Comparison of ENCODE assay signal across 8 mouse cellular contexts in genomic region chr4:155775855-155776254, GRCm38 (mm10). TPM values are rescaled to one million over a fixed set of nuclear protein-coding genes. Genes with fewer than 3 reads are reported as not detected.
A peak's percentile ranks its signal among the peaks of the same experiment; 100 is the strongest.
DNase-seq lines count a peak whose midpoint lies in the region; ATAC-seq and TF ChIP-seq lines count a peak whose summit lies in the region.

No protein-coding gene starts in this region.

- 0 out of 2 replicates have a peak overlapping the region, but pooled peaks have one; percentile 72 for H3K27ac ChIP-seq in forebrain, embryonic 10.5 days
- no peak overlapping the region for H3K27ac ChIP-seq in forebrain, embryonic 14.5 days (ENCODE audit: low read depth, low read length)
- H3K27ac ChIP-seq in spleen, adult 2 months (ENCODE audit: insufficient read depth, low read length) = peak overlapping the region; percentile 9
- H3K27ac ChIP-seq in kidney, adult 2 months (ENCODE audit: insufficient read depth, low read depth, low read length) = peak overlapping the region; percentile 42

- TF ChIP-seq POLR2A in spleen, adult 2 months (IDR thresholded peaks at IDR 0.05; ENCODE audit: low read depth, low read length) = no peak
- no peak for TF ChIP-seq POLR2A in kidney, adult 2 months (IDR thresholded peaks at IDR 0.05; ENCODE audit: low read depth, low read length)

- H3K36me3 ChIP-seq in forebrain, embryonic 10.5 days (replicated peaks) = no peaks in the 10 kb centered on the region
- no peaks in the 10 kb centered on the region for H3K36me3 ChIP-seq in forebrain, embryonic 14.5 days (ENCODE audit: control insufficient read depth, insufficient read depth, low read length)
- H3K36me3 ChIP-seq in spleen, adult 2 months (ENCODE audit: control insufficient read depth, insufficient read depth, low read length) = no peaks in the 10 kb centered on the region
- H3K36me3 ChIP-seq in kidney, adult 2 months (ENCODE audit: control insufficient read depth, insufficient read depth, low read length) = no peaks in the 10 kb centered on the region

- DNase-seq in forebrain, embryonic 10.5 days (ENCODE audit: extremely low spot score, low spot score) = no peak
- no peak for DNase-seq in forebrain, embryonic 14.5 days (ENCODE audit: low spot score)
- no peak for DNase-seq in spleen, adult 2 months (ENCODE audit: low read depth in 1 of 2, low spot score in 2 of 2)
- DNase-seq in spleen, postnatal 10 days (ENCODE audit: low spot score in 2 of 2) = no peak
- peak; percentile 70 for DNase-seq in kidney, adult 2 months
- DNase-seq in testis, postnatal 10 days (ENCODE audit: low spot score) = peak; percentile 87
- no peak for DNase-seq in thymus, postnatal 0 days (ENCODE audit: low spot score)
- DNase-seq in retina, embryonic 14.5 days (ENCODE audit: low spot score) = no peak

- WGBS in forebrain, embryonic 10.5 days = 93% methylated on average over 3 of the region's 3 CpGs
- 72% methylated on average over 3 of the region's 3 CpGs for WGBS in forebrain, embryonic 14.5 days
- 80% methylated on average over 3 of the region's 3 CpGs for WGBS in spleen, adult 2 months
- WGBS in kidney, adult 2 months = 68% methylated on average over 3 of the region's 3 CpGs

- no peak overlapping the region for H3K9ac ChIP-seq in forebrain, embryonic 14.5 days (ENCODE audit: low read length)

- peaks cover 40% of the 10 kb centered on the region for H3K4me1 ChIP-seq in forebrain, embryonic 10.5 days
- H3K4me1 ChIP-seq in forebrain, embryonic 14.5 days (ENCODE audit: control insufficient read depth, insufficient read depth, low read length) = peaks cover 4% of the 10 kb centered on the region
- peaks cover 13% of the 10 kb centered on the region for H3K4me1 ChIP-seq in spleen, adult 2 months (ENCODE audit: control insufficient read depth, insufficient read depth, insufficient read length)
- H3K4me1 ChIP-seq in kidney, adult 2 months (ENCODE audit: control insufficient read depth, insufficient read depth, low read length) = peaks cover 34% of the 10 kb centered on the region

- H3K4me2 ChIP-seq in forebrain, embryonic 14.5 days (ENCODE audit: low read length) = no peak overlapping the region

- H3K4me3 ChIP-seq in forebrain, embryonic 10.5 days = no peak overlapping the region
- H3K4me3 ChIP-seq in forebrain, embryonic 14.5 days (ENCODE audit: low read depth, low read length) = no peak overlapping the region
- no peak overlapping the region for H3K4me3 ChIP-seq in spleen, adult 2 months (ENCODE audit: extremely low read depth, insufficient read depth, insufficient read length)
- H3K4me3 ChIP-seq in kidney, adult 2 months (ENCODE audit: insufficient read depth, low read depth, low read length) = no peak overlapping the region

- ATAC-seq in forebrain, embryonic 14.5 days = no peak

- no peaks in the 10 kb centered on the region for H3K9me3 ChIP-seq in forebrain, embryonic 10.5 days
- no peaks in the 10 kb centered on the region for H3K9me3 ChIP-seq in forebrain, embryonic 14.5 days (replicated peaks; ENCODE audit: control insufficient read depth, low read length)

- peaks cover 58% of the 10 kb centered on the region for H3K27me3 ChIP-seq in forebrain, embryonic 10.5 days (ENCODE audit: poor library complexity, severe bottlenecking)
- H3K27me3 ChIP-seq in forebrain, embryonic 14.5 days (replicated peaks; ENCODE audit: control insufficient read depth, insufficient read depth, low read length) = peaks cover 4% of the 10 kb centered on the region; the same call in 1 of the 2 replicates
- H3K27me3 ChIP-seq in spleen, adult 2 months (ENCODE audit: control insufficient read depth, insufficient read depth, low read length) = no peaks in the 10 kb centered on the region
- H3K27me3 ChIP-seq in kidney, adult 2 months (replicated peaks; ENCODE audit: control insufficient read depth, insufficient read depth, low read length) = no peaks in the 10 kb centered on the region

- no peak for TF ChIP-seq CTCF in spleen, adult 2 months (IDR thresholded peaks at IDR 0.05; ENCODE audit: extremely low read depth, insufficient read depth, insufficient read length, insufficient replicate concordance)
- TF ChIP-seq CTCF in kidney, adult 2 months (conservative IDR thresholded peaks at IDR 0.05; ENCODE audit: insufficient read depth, insufficient read length, low read depth, low read length) = no peak

RNA-seq across cellular contexts. Expression of gene Vwa1, which starts 1.4 kb away (rescaled TPM):
- polyA plus RNA-seq in forebrain, embryonic 10.5 days (2016; fragmentation: Nextera tagmentation; extraction: Ambion mirVana) = 9.7 and 11.3 TPM in 2 replicates
- polyA plus RNA-seq in forebrain, embryonic 14.5 days (2014; fragmentation: Nextera tagmentation; extraction: Ambion mirVana) = 21.8 and 24.6 TPM in 2 replicates
- 21.5 and 24.3 TPM in 2 replicates for polyA plus RNA-seq in spleen, adult 2 months (2012; rRNA removed)
- 21.8 and 27.2 TPM in 2 replicates for polyA plus RNA-seq in kidney, adult 2 months (2012; rRNA removed)
- polyA plus RNA-seq in thymus, postnatal 0 days (2015; fragmentation: Nextera tagmentation; extraction: Ambion mirVana) = 8.6 and 9.0 TPM in 2 replicates

RNA-seq across cellular contexts. Expression of gene Tmem88b, which starts 9.8 kb away (rescaled TPM):
- 0.24 and 0.27 TPM in 2 replicates for polyA plus RNA-seq in forebrain, embryonic 10.5 days (2016; fragmentation: Nextera tagmentation; extraction: Ambion mirVana)
- polyA plus RNA-seq in forebrain, embryonic 14.5 days (2014; fragmentation: Nextera tagmentation; extraction: Ambion mirVana) = 0.12 and 0.25 TPM in 2 replicates
- polyA plus RNA-seq in spleen, adult 2 months (2012; rRNA removed) = 0.06 and 0.16 TPM in 2 replicates
- 1.8 and 2.4 TPM in 2 replicates for polyA plus RNA-seq in kidney, adult 2 months (2012; rRNA removed)
- 0.05 and 0.21 TPM in 2 replicates for polyA plus RNA-seq in thymus, postnatal 0 days (2015; fragmentation: Nextera tagmentation; extraction: Ambion mirVana)

RNA-seq across cellular contexts. Expression of gene Ankrd65, which starts 14.4 kb away (rescaled TPM):
- not detected in 2 replicates for polyA plus RNA-seq in forebrain, embryonic 10.5 days (2016; fragmentation: Nextera tagmentation; extraction: Ambion mirVana)
- not detected in 2 replicates for polyA plus RNA-seq in forebrain, embryonic 14.5 days (2014; fragmentation: Nextera tagmentation; extraction: Ambion mirVana)
- 0.25 and 0.49 TPM in 2 replicates for polyA plus RNA-seq in spleen, adult 2 months (2012; rRNA removed)
- 2.8 and 3.2 TPM in 2 replicates for polyA plus RNA-seq in kidney, adult 2 months (2012; rRNA removed)
- 0.23 and 0.42 TPM in 2 replicates for polyA plus RNA-seq in thymus, postnatal 0 days (2015; fragmentation: Nextera tagmentation; extraction: Ambion mirVana)

RNA-seq across cellular contexts. Expression of gene Atad3a, which starts 15.0 kb away (rescaled TPM):
- polyA plus RNA-seq in forebrain, embryonic 10.5 days (2016; fragmentation: Nextera tagmentation; extraction: Ambion mirVana) = 141 and 149 TPM in 2 replicates
- 62.0 and 70.0 TPM in 2 replicates for polyA plus RNA-seq in forebrain, embryonic 14.5 days (2014; fragmentation: Nextera tagmentation; extraction: Ambion mirVana)
- polyA plus RNA-seq in spleen, adult 2 months (2012; rRNA removed) = 59.9 and 91.6 TPM in 2 replicates
- polyA plus RNA-seq in kidney, adult 2 months (2012; rRNA removed) = 130 and 145 TPM in 2 replicates
- 61.6 and 63.9 TPM in 2 replicates for polyA plus RNA-seq in thymus, postnatal 0 days (2015; fragmentation: Nextera tagmentation; extraction: Ambion mirVana)

RNA-seq across cellular contexts. Expression of gene Mrpl20, which starts 26.8 kb away (rescaled TPM):
- 253 and 258 TPM in 2 replicates for polyA plus RNA-seq in forebrain, embryonic 10.5 days (2016; fragmentation: Nextera tagmentation; extraction: Ambion mirVana)
- polyA plus RNA-seq in forebrain, embryonic 14.5 days (2014; fragmentation: Nextera tagmentation; extraction: Ambion mirVana) = 274 and 313 TPM in 2 replicates
- polyA plus RNA-seq in spleen, adult 2 months (2012; rRNA removed) = 23.3 and 31.4 TPM in 2 replicates
- 83.1 and 91.1 TPM in 2 replicates for polyA plus RNA-seq in kidney, adult 2 months (2012; rRNA removed)
- polyA plus RNA-seq in thymus, postnatal 0 days (2015; fragmentation: Nextera tagmentation; extraction: Ambion mirVana) = 283 and 286 TPM in 2 replicates

Comparison
In these comparisons a context has a peak if more than half of its experiments do, and no peak if none do; other contexts are left out.
1. DNase-seq: peak in kidney, adult 2 months (single experiment) and testis, postnatal 10 days (single experiment); none in forebrain, embryonic 10.5 days (single experiment), forebrain, embryonic 14.5 days (single experiment), spleen, adult 2 months (0 of 2), spleen, postnatal 10 days (0 of 2), thymus, postnatal 0 days (single experiment) and retina, embryonic 14.5 days (single experiment).